Mouse (Mus musculus) liver, embryonic 14.5 days (tissue): ENCODE results near the gene Pamr1. TPM values are rescaled to one million over a fixed set of nuclear protein-coding genes. Genes with fewer than 3 reads are reported as not detected.

Experiments used
- ATAC-seq: fragments of 200-750 bp; cut with Nextera tagmentation; 2 replicates; pipeline ENCODE4 v1.8.0; 2017; ENCODE audit warnings: moderate number of reproducible peaks, mild to moderate bottlenecking, moderate library complexity; ENCODE audit not compliant: insufficient read depth
- DNase-seq, 3 experiments: peaks; one replicate each; pipeline ENCODE4 v3.0.0-alpha.2; 2012 to 2013; ENCODE audit warnings: low read depth in 3 of 3, low spot score in 3 of 3
- H3K27ac ChIP-seq: fragments of 300-500 bp; sonication (generic); 2 replicates; pipeline ENCODE4 v1.5.1; 2014; ENCODE audit warnings: moderate library complexity, mild to moderate bottlenecking, control low read depth, inconsistent platforms
- H3K27me3 ChIP-seq: fragments of 300-500 bp; sonication (generic); 2 replicates; pipeline ENCODE4 v1.6.1; 2014; ENCODE audit warnings: mild to moderate bottlenecking, low read length, moderate library complexity; ENCODE audit not compliant: control insufficient read depth, insufficient read depth
- H3K36me3 ChIP-seq: fragments of 300-500 bp; sonication (generic); replicated peaks from 2 replicates; pipeline ENCODE4 v1.6.1; 2014; ENCODE audit warnings: low read depth; ENCODE audit not compliant: control insufficient read depth, insufficient read depth
- H3K4me1 ChIP-seq, 2 experiments: fragments of 200-500 bp in 1 of 2; fragments of 300-500 bp in 1 of 2; sonication (generic) in 1 of 2; replicated peaks; 2 replicates each; pipeline ENCODE4 v1.6.1; 2012 to 2014; ENCODE audit warnings: antibody characterized with exemption in 1 of 2, inconsistent platforms in 1 of 2, low read length in 1 of 2; ENCODE audit not compliant: control insufficient read depth in 2 of 2, insufficient read depth in 2 of 2
- H3K4me2 ChIP-seq: fragments of 300-500 bp; sonication (generic); 2 replicates; pipeline ENCODE4 v1.6.1; 2014; ENCODE audit warnings: low read depth, mild to moderate bottlenecking, control low read depth, moderate library complexity
- H3K4me3 ChIP-seq, 2 experiments: fragments of 200-500 bp in 1 of 2; fragments of 300-500 bp in 1 of 2; sonication (generic) in 1 of 2; 2 replicates each; pipeline ENCODE4 v1.5.1; 2012 to 2014; ENCODE audit warnings: low read depth in 2 of 2, low read length in 2 of 2, mild to moderate bottlenecking in 2 of 2, control low read depth in 1 of 2, inconsistent platforms in 1 of 2, moderate library complexity in 1 of 2; ENCODE audit not compliant: insufficient read depth in 1 of 2
- H3K9ac ChIP-seq: fragments of 300-500 bp; sonication (generic); replicated peaks from 2 replicates; pipeline ENCODE4 v1.6.1; 2014; ENCODE audit warnings: mild to moderate bottlenecking, control low read depth, moderate library complexity
- H3K9me3 ChIP-seq: fragments of 300-500 bp; sonication (generic); 2 replicates; pipeline ENCODE4 v1.6.1; 2016; ENCODE audit warnings: low read length, mixed read lengths; ENCODE audit not compliant: control insufficient read depth
- CTCF ChIP-seq: IDR thresholded peaks from 2 replicates; pipeline ENCODE4 v1.5.1; 2016; ENCODE audit warnings: antibody characterized with exemption, low read depth, control low read depth
- EP300 ChIP-seq: IDR thresholded peaks from 2 replicates; pipeline ENCODE4 v1.6.1; 2016; ENCODE audit warnings: antibody characterized with exemption, low read depth
- WGBS: fragments of 180-500 bp; shearing (Covaris S2); extraction: QIAGEN DNeasy Blood & Tissue Kit; methylation state at CpG from one replicate; pipeline ENCODE4 v1.1.7; 2014; ENCODE audit not compliant: insufficient replicate concordance; 5-methylcytosine and 5-hydroxymethylcytosine counted together
- polyA plus RNA-seq, 2 experiments: library from polyadenylated mRNA; depleted of rRNA in 1 of 2; stranded (reverse) in 1 of 2; unstranded in 1 of 2; fragments of >200 nt; fragmentation: Nextera tagmentation in 1 of 2; extraction: Ambion mirVana in 1 of 2; gene quantifications; 2 replicates each; pipeline versions ENCODE4 v1.2.1 to v1.2.3; 2012 to 2014

Pamr1 gene
- polyA plus RNA-seq, 2 experiments, result 3.1 to 4.3 TPM

DNA sequence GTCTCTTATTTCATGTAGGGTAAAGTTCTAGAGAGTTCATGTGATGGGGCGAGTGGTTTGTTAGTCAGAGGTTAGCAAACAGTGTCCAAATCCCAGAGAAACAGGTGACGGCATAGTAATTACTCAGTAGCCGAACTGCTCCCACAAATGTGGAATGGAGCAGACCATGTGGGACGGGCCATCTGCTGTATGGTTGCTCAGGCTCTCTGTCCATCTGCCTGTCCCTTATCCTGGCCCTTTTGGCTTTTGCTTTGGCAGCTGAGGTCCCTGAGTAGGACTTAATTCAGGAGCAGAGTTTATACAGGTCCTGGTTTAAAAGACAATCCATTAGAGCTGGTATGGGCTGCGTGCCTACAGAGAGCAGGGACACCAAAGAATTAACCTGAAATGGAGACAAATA, 72.4 kb downstream of the Pamr1 start:
- H3K27ac ChIP-seq, result no peak overlapping the region
- no peaks in the 10 kb centered on the region for H3K36me3 ChIP-seq
- no peak for ATAC-seq
- DNase-seq, result no peak
- H3K9me3 ChIP-seq, result no peaks in the 10 kb centered on the region
- no peaks in the 10 kb centered on the region for H3K4me1 ChIP-seq
- H3K4me2 ChIP-seq, result no peak overlapping the region
- H3K9ac ChIP-seq, result no peak overlapping the region
- H3K4me3 ChIP-seq, result no peak overlapping the region
- no peaks in the 10 kb centered on the region for H3K27me3 ChIP-seq
- no peak for TF ChIP-seq CTCF
- no peak for TF ChIP-seq EP300
- WGBS, result 65% methylated on average over 5 of the region's 5 CpGs

DNA sequence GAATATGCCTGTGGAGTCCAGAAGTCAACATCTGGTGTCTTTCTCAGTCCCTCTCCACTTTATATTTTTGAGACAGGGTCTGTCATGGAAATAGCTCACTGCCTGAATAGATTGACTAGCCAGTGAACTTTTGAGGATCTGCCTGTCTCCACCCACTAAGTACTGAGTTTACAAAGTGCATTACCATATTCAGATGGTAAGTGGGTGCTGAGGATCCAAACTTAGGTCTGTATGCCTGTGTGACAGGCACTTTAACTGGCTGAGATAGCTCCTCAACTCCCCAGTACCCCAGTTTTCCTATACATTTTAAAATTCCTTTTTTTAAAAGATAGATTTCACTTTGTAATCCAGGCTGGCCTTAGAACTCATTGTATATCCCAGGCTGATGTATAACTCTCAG, 73.1 kb downstream of the Pamr1 start:
- Histone ChIP-seq H3K9ac (no peak overlapping the region), H3K4me3 (no peak overlapping the region), H3K4me2 (no peak overlapping the region), H3K27ac (no peak overlapping the region), H3K36me3 (no peaks in the 10 kb centered on the region), H3K27me3 (no peaks in the 10 kb centered on the region), H3K4me1 (no peaks in the 10 kb centered on the region), H3K9me3 (no peaks in the 10 kb centered on the region)
- ATAC-seq, result no peak
- no peak for TF ChIP-seq EP300
- no peak for TF ChIP-seq CTCF
- DNase-seq, result no peak

GRCm38 (mm10) chr2:102624538-102624937, 74.7 kb downstream of the Pamr1 start:
- no peak for ATAC-seq
- H3K36me3 ChIP-seq, result no peaks in the 10 kb centered on the region
- no peak overlapping the region for H3K9ac ChIP-seq
- H3K4me2 ChIP-seq, result no peak overlapping the region
- H3K27me3 ChIP-seq, result no peaks in the 10 kb centered on the region
- TF ChIP-seq CTCF (no peak), EP300 (no peak)
- H3K9me3 ChIP-seq, result no peaks in the 10 kb centered on the region
- H3K4me3 ChIP-seq, result no peak overlapping the region
- 75% methylated on average over 1 of the region's 1 CpGs for WGBS
- no peaks in the 10 kb centered on the region for H3K4me1 ChIP-seq
- no peak for DNase-seq
- H3K27ac ChIP-seq, result no peak overlapping the region

- H3K4me3 ChIP-seq, result no peak overlapping the region
- H3K9ac ChIP-seq, result no peak overlapping the region
- 75% methylated on average over 4 of the region's 4 CpGs for WGBS
- TF ChIP-seq EP300 (no peak), CTCF (no peak)
- H3K4me1 ChIP-seq, result no peaks in the 10 kb centered on the region
- no peak overlapping the region for H3K27ac ChIP-seq
- H3K9me3 ChIP-seq, result no peaks in the 10 kb centered on the region
- H3K4me2 ChIP-seq, result no peak overlapping the region
- H3K36me3 ChIP-seq, result no peaks in the 10 kb centered on the region
- ATAC-seq (no peak), DNase-seq (no peak)
- no peaks in the 10 kb centered on the region for H3K27me3 ChIP-seq
Measured at GRCm38 (mm10) chr2:102632361-102632760, 82.5 kb downstream of the Pamr1 start.

DNA sequence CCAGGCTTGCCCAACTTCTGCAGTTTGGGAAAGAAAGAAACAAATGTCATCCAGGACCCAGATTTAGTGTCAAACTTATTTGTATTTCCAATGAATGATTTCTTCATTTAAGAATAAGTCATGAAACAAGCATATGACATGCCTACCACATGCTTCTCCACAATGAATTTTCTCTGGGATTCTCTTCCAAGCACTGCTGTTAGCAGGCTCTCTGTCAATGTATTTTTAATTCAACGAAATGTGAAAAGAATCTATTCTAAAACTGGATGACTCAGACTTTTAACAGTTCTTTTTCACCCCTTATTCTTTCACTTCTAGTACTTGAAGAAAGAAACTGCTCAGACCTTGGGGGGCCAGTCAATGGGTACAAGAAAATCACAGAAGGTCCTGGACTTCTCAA, 84.2 kb downstream of the Pamr1 start:
- Histone ChIP-seq H3K4me1 (no peaks in the 10 kb centered on the region), H3K4me3 (no peak overlapping the region), H3K4me2 (no peak overlapping the region), H3K27me3 (no peaks in the 10 kb centered on the region), H3K36me3 (no peaks in the 10 kb centered on the region), H3K9me3 (no peaks in the 10 kb centered on the region), H3K9ac (no peak overlapping the region), H3K27ac (no peak overlapping the region)
- ATAC-seq (no peak), DNase-seq (no peak)
- TF ChIP-seq CTCF, result no peak
- TF ChIP-seq EP300, result no peak
- 65% methylated on average over 1 of the region's 1 CpGs for WGBS
